Mouse (Mus musculus) v-Abl transformed pro-B cells (cell line): ENCODE results near the gene Atp7a.
"Not testable (repeated sequence)": the region's sequence is repeated elsewhere in the genome, so short reads cannot be mapped to it uniquely, and the experiment has no call there.

Experiments used
- in situ Hi-C, 2 experiments: fragments of 400-800 bp; cut with MboI; formaldehyde crosslinking; loops; one replicate each; pipeline ENCODE4 v1.15.1; 2025; ENCODE audit not compliant: unreplicated experiment in 2 of 2

Gene Atp7a

DNA sequence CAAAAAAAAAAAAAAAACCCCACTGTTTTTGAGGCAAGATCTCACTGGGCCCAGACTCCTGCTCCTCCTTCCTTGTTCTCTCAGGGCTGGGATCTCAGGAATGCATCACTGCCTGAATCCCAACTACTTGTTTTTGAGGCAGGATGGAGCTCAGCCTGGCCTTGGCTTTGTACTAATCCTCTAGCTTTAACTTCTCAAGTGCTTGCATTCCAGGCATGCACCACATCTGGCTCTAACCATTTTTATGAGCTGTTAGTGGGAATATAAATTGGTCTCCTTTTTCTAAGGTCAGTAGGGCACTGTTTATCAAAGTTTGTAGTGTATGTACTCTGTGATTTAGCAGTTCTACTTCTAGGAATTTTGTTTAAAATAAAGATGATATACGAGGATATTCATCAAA, 21.1 kb downstream of the Atp7a start:
- in situ Hi-C loops = no loop called here

GRCm38 (mm10) chrX:106077858-106078257, 50.8 kb downstream of the Atp7a start:
- in situ Hi-C loops = not testable (repeated sequence)

GRCm38 (mm10) chrX:106080811-106081443, 53.9 kb downstream of the Atp7a start:
- in situ Hi-C loops = no loop called here

GRCm38 (mm10) chrX:106082518-106082917, 55.4 kb downstream of the Atp7a start:
- in situ Hi-C loops = no loop called here

DNA sequence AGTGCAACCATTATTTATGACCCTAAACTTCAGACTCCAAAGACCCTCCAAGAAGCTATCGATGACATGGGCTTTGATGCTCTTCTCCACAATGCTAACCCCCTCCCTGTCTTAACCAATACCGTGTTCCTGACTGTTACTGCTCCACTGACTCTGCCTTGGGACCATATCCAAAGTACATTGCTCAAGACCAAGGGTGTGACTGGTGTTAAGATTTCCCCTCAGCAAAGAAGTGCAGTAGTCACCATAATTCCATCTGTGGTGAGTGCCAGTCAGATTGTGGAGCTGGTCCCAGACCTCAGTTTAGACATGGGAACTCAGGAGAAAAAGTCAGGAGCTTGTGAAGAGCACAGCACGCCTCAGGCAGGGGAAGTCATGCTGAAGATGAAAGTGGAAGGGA, 58.1 kb downstream of the Atp7a start:
- in situ Hi-C loops = no loop called here

GRCm38 (mm10) chrX:106085564-106085963, 58.5 kb downstream of the Atp7a start:
- in situ Hi-C loops = no loop called here

GRCm38 (mm10) chrX:106092939-106093338, 65.9 kb downstream of the Atp7a start:
- in situ Hi-C loops = no loop called here

DNA sequence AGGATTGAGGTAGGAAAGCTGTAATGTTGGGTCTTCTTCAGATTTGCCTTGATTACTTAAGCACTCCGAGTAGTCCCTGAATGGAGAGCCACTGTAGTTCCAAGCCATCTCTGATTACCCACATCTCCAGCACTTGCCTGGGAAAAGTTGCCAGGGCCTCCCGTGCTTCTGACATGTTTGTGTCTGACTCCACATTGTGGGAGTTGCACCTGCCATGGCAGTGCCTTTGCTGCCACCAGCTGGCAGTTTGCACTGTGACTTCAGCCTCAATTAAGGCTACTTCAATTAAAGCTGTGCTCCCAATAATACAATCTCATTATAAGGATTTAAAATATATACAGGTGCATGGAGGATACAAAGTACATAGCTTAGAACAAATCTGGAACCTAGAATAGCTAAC, 78.4 kb downstream of the Atp7a start:
- in situ Hi-C loops = no loop called here

GRCm38 (mm10) chrX:106113881-106114280, 86.8 kb downstream of the Atp7a start:
- in situ Hi-C loops = no loop called here

GRCm38 (mm10) chrX:106114674-106115073, 87.6 kb downstream of the Atp7a start:
- in situ Hi-C loops = no loop called here

DNA sequence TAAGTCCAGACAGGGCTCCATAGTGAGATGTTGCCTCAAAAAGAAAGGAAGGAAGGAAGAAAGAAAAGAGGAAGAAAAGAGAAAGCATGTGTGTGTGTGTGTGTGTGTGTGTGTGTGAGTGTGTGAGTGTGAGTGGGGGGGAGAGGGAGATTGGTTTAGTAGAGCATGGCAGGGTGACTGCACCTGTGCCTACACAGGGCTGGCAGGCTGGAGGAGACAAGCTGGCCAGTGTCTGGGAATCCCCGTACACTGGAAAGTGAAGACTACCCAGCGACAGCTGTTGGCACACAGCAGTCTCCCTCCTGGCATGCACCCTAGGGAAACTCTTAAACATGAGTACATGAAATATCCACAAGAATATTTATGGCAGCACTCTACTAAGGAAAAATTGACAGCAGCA, 95.7 kb downstream of the Atp7a start:
- in situ Hi-C loops = no loop called here

DNA sequence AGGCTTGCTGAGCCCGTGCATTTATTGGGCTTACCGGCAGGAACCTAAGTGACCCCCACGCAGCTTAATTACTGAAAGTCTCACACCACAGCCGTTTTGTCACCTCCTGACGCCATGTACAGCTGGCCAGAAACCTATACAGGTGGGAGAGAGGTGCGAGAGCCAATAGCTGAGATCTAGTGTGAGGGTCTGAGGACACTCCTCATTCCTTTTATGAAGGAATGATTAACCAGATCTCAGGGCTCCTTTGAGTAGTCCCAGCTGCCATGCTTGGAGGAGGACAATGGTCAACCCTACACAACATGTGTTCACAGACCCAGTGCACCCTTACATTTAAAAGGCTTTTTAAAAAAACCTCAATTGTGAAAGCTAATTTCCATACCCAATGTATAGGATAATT, 101.2 kb downstream of the Atp7a start:
- in situ Hi-C loops = no loop called here

GRCm38 (mm10) chrX:106129877-106130276, 102.8 kb downstream of the Atp7a start:
- in situ Hi-C loops = no loop called here

DNA sequence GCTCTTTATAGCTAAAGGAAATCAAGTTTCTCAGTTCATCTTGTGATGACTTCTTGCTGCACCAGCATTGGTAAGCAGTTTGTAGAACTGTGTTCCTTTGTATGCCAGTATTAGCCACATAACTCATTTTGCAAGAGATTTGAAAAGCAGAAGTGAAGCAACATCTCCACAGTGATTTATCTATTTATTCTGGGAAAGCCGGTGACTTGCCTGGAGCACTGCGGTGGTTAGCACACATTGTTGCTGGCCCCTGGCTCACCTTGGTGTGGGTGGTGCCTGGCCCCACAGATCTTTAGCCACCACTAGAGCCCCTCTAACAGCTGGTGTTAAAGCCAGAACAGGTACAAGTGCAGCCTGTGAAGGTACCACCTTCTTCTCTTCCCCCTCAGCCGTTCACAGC, 107.8 kb downstream of the Atp7a start:
- in situ Hi-C loops = no loop called here

DNA sequence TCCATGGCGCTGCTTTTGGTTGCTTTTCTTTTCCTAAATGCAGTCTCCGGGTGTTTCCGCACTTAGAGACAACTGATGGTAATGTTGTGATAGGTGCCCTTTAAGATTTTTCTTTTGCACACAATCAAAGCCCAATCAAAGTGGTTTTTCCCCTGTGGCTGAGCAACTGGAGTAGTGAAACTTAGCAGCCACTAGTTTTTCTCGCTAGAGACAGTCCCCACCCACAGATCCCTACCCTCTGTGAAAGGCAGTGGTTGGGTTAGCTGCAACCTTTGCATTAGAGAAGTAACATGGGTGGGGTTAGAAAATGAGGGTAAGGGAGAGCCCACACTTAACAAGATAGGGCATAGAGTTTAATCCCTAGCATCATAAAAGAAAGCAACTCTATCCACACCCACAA, 108.4 kb downstream of the Atp7a start:
- in situ Hi-C loops = no loop called here

DNA sequence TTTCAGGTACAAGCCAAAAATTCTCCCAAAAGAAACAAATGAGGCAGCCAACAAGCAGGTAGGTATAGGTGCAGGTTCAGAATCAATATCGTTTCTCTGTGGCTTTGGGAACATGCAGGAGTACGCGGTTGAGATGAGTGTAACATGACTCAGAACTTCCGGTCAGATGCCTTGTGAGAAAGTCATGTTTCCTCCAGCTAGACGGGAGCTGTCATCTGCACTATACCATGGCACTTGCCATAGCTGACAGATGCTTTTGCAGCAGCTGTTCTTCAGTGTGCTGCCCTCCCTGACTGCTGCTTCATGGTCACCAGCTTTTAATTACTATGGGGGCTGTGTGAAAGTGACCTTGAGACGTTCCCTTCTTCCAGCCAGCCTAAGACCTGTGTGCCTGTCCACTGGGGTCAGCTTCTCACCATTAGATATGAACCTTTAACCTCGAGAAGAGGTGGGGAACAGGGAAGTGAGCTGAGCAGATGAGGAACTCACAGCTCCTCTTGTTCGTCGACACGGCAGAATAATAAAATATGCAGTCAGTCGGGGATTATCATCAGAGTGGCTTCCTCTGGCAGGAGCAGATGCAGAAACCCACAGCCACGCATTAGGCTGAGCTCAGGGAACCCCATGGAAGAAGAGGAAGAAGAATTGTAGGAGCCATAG, 109.0 kb downstream of the Atp7a start:
- in situ Hi-C loops = no loop called here

DNA sequence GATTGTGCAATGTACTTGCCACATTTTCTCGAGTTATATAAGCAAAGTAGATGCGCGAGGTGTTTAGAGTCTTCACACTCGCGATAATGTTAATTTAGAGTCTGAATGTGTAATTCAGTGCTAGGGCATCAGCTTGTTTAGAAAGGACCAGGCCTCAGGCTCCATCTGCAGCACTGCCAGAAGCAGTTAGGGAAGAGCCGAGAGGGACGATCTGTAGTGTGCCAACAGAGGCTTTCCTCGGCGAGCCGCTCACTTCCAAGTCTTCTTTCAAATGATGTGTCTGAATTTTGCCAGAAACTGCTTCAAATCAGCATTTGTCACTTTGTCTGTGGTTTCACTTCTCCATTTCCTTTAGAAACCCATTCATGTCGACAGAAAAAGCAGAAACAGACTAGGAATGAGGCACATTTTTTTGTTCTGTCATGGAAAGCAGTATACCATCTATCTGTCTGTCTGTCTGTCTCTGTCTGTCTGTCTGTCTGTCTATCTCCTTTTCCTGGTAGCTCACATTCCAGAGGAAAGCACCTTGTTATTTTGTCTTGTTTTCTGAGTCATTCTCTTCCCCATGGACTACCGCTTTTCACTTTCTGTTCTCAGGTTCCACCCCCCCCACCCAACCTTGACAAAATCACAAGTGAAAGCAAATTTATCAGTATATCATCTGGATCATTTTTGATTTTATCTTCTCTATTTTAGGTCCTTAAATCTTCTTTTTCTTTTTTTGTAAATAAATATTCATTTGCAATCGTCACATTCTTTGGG, 112.4 kb downstream of the Atp7a start:
- in situ Hi-C loops = no loop called here

DNA sequence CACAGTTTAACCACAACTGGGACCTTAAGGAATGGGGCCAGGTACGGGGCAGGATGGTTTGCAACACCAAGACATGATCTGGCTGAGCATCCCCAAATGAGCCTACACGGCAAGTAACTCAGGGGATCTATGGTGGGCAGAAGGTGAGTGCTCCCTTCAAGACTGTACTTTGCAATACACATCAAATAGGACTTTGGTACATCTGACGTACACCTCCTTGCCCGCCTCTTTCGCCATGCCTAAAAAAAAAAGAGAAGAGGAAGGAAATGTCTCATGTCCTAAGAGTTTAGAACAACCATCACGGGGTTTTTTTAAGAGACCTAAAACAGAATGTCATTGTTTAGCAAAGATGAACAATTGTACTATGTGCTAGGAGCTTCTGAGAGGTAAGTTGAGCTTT, 115.9 kb downstream of the Atp7a start, which contains the start of gene Tlr13:
TSS of gene Tlr13 (plus strand) at position 269 of the 400 bp plus-strand sequence.
- in situ Hi-C loops = no loop called here

DNA sequence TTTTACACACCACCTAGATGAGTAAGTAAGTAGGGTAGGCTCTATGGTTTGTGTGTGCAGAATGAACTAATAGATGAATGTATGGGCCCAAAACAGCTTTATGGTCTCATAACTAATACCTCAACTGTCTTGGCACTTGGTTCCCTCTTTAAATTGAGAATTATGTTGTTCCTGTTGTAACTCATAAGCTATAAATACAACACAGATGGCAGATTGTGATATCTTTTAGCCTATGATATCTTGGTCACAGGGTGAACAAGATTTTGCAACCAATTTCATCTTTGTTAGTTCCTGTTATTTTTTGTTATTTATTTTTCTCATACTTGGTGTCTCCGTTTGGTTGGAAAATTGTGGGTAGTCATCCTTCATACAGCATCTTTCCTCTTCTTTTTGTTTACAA, 121.1 kb downstream of the Atp7a start:
- in situ Hi-C loops = no loop called here

- in situ Hi-C loops = no loop called here
Measured at GRCm38 (mm10) chrX:106149460-106149859, 122.4 kb downstream of the Atp7a start.

GRCm38 (mm10) chrX:106154180-106154586, 127.1 kb downstream of the Atp7a start:
- in situ Hi-C loops = loop anchor here (25.0 kb wide), 1 partner anchor 242 kb away; no protein-coding TSS in a partner anchor

DNA sequence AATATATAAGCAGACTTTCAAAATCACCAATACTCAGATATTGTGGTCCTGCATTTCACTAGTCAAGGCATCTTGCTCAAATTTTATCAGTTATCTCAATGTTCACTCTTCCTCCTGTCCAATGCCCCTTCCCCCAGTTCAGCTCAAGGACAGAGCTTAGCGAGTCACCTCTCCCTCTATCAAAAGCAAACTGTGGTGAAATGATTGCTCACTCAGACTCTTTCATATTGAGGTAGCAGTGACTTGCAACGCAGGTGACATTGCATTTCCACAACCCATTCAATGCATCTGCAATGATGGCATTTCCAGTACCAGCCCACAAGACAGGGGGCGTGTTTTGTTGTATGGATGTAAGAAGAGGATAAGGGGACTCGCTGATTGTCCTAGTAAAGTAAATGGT, 128.8 kb downstream of the Atp7a start:
- in situ Hi-C loops = loop anchor here (25.0 kb wide), 1 partner anchor 244 kb away; no protein-coding TSS in a partner anchor
